Mouse (Mus musculus): ENCODE data around the gene Phgdh.

DNA sequence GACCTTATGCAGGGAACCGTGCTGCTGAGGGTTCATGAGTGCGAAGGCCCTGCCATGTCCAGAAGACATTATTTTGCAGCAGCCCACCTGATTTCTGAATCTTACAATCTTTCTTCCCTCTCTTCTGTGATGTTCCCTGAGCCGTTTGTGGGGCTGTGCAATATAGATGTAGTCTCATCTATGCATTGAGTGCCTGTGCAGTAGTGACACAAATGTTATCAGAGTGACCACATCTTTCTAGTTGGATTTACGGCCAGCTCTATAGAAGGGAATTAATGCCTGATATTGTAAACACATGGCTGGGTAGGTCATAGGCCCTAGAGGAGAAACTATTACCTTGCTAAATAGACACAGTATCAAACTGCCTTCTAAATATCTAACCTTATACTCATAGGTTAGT, 39.5 kb downstream of the Phgdh start:
- TF ChIP-seq GATA1 (IDR thresholded peaks at IDR 0.05; ENCODE audit: low read length), result no peak
- TF ChIP-seq TAL1 (IDR thresholded peaks at IDR 0.05; ENCODE audit: low read length), result no peak

All from erythroblast, embryonic 14.5 days (primary cell).